Mouse (Mus musculus) lung, postnatal 36 days (tissue): ENCODE measurements at regions not wholly inside any gene's neighbourhood (a gene's known extent, or its start where the extent isn't known, plus 50 kb on each side); places are given as distances from the start of the nearest gene placed in this dataset.

Experiments
- DNase-seq: peaks from one replicate; pipeline ENCODE4 v3.0.0; 2022; ENCODE audit warnings: mixed read lengths

DNA sequence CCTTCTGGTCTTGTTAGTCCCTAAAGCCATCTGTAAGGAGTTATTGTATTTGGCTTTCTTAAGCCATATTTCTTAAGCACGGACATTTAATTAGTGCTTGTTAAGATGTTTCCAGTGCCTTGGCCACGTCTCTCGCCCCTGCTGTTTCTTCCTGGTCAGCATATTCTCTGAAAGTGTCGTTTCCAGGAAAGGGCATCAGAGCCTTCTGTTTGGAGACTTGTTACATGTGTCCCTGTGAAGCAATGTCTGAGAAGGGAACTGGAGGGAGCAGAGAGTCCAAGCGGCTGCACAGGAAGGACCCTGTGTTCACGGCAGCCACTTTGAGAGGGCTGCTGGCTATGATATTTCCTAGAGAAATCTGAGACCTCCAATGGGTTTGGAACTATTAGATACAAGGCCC is 320.7 kb downstream of the Mtx2 start:
- DNase-seq: no peak

DNA sequence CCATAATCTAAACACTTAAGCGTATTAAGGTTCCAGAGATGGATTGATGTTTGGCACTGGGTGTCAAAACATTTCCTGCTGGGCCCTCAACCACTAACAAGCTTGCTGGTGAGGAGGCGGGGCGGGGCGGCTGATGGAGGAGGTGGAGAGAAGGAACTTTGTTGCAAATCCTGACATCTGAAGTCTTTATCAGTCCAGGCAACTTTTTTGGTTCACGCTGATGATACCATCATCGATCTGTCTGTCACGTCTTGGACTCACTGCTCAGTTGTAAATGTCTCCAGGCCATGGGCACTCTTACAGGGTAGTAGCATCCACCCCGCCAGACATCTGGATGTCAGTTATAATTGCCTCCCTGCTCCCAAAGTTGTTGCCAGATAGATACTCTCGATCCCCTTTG is 321.8 kb downstream of the Mtx2 start:
- DNase-seq: peak; percentile 13

DNA sequence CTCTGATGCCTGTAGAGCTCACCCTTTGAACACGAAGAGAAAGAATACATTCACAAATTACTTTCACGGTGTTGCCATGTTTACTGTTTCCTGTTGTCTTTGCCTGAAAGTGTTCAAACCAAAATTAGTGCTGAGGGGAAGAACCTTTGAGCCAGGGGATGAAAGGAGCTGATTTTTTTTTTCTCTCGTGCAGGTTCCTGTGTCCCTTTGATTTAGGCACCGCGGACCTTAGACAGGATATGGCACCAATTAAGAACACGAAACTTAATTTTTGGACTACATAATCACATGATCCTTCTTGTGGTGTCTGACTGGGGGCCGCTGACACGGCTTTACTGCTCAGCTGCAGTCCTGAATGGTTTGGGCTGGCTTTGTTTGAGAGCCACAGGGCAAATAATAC is 322.4 kb downstream of the Mtx2 start:
- DNase-seq: no peak

DNA sequence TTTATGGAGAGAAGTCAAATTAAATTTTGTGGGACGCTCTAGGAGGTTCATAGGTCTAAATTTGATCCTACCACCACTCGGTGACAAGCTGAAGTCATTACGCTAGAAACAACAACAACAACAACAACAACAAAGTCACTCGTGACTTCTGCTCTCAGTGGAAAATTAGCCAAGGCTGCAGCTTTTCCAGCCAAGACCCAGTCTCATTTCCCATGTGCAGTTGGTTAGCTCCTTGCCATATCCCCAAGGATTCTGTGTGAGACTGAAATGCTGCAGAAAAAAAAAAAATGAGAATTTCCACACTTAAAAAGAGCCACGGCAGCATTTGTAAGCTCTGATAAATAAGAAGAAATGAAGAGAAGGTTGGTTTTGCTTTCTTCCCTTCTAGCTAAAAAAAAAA is 323.4 kb downstream of the Mtx2 start:
- no peak for DNase-seq

DNA sequence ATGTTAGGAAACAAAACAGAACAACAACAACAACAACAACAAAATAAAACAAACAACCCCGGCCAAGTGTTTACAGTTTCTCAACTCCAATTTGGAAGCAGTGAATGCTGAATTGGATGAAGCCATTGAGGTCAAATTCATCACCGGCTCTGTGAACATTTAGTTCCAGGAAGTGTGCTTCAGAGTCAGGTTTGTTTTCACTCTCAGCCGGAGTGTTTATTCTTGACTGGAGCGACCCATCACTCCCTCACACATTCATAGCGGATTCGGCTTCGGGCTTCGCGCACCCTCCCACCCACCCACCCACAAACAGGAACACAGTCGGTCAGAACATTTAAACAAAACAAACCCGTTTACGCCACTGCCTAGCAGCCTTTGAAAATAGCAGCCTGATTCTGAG is 324.0 kb downstream of the Mtx2 start:
- DNase-seq: peak; percentile 56

DNA sequence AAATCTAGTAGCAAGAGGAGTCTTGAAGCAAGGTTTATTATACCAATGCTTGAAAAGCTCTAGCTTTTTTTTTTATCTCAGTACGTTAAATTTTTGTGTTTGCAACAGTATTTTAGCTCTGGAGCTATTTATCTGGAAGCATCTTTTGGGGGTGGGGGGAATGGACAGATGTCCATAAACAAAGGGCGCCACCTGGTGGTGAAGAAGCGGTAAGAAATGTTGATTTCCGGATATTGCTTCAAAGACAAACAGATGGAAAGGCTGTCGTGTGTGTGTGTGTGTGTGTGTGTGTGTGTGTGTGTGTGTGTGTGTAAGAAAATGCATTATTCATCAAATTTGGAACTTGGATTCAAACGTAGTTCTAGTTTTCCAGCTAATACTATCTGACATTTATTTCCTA is 325.4 kb downstream of the Mtx2 start:
- peak; percentile 62 for DNase-seq

DNA sequence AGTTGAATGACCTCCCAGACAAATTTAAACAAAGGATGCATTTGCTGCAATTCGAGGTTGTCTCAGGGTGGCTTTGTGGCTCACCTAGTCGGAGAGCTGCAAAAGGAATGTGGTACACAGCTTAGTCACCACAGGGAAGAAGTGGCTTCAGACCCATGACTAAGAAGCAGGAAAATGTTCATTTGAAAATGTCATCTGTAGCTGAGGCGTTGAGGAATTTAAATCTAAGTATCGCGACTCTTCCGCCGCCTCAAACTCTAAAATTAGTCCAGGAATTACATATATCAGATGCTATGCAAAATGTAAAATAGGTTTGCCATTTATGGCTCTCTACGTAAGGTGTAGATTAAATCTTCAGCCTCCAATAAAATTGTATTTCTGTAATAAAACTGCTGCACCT is 325.9 kb downstream of the Mtx2 start:
- no peak for DNase-seq

DNA sequence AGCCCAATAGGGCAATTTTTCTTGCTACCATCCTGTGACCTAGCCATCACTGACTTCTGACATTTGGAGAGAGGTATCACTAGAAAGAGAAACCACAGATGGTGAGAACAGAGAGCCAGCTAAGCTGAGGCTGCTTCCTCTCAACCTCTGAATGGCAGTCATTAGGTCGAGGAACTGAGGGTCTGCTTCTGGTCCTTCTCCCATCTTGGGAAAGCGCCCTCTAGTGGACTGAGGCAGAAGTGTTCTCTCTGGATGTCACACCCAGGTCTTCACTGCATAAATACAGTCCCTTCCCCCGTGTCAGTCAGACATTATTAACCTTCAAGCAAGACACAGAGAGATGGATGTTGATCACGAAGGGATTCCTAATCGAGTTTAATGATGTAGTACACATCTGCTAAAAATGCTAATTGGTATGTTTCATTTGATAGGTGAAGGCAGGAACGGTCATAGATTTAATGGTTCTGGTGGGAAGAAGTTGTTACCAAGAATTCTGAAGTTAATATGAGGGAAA is 326.9 kb downstream of the Mtx2 start:
- DNase-seq: peak; percentile 41

DNA sequence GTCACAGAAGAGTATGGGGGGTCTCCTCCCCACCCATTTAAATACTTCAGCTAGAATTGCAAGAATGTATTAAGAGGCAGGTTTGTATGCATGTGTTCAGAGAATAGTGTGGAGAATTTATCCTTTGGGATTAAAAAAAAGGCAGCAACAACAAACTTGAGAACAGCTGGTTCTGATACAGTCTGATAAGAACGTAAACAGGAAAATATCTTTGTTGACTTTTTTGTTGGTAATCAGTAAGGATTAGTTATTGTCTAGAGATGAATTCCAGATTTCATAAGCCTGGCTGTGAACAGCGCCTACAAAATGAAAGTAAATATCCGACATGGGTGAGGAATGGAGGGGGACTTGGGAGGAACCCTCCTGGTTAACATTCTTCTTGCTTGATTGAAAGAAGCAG is 328.8 kb downstream of the Mtx2 start:
- no peak for DNase-seq

DNA sequence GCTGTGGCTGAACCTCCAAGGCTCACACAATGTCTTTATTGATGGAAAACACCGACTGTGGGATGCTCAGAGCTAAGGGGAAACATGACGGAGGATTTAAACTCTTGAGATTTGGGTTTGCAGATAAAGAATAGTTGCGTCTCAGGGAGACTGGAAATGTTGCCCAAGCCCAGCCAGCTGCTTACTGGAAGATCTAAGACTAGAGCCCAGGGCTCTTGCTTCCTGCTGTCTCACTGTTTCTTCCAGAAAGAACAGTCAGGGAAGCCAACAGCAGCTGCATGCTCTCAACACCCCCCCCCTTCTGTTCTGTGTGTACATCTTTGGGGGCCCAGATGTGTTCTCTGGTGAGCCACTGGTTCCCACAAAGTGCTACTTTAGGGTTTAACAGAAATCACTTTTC is 333.0 kb downstream of the Mtx2 start:
- peak; percentile 23 for DNase-seq

DNA sequence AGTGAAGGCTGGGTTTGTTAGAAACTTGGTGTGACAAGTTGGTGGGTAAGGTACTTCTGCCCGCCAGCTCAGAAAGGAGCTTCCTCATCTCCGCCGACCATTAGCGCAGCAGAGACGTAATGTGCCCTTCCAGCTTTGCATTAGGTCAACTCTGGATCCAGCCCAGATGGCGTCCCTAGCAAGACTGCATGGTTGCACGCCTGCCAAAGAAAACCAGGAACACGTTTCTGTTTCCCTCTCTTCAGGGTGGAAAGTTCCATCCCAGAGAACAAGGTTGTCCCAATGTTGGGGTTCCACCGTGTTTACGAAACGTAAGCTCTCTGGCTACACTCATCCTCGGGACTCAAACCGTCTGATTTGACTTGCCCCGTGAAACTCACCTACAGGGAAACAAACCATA is 335.5 kb downstream of the Mtx2 start:
- no peak for DNase-seq

DNA sequence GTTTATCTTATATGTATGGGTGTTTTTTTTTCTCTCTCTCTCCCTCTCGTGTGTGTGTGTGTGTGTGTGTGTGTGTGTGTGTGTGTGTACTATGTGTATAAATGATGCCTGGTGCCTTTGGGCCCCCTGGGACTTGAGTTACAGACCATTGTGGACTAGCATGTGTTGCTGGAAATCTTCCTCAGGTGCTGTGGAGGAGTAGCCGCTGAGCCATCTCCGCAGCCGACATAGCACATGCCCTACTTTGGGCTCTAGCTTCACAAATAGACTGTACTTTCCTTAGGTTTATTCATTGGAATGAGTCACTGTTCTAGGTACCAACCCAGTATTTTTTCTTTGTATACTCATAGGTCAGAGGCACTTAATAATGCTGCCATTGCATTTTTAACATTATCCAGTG is 339.4 kb downstream of the Mtx2 start:
- DNase-seq: no peak

DNA sequence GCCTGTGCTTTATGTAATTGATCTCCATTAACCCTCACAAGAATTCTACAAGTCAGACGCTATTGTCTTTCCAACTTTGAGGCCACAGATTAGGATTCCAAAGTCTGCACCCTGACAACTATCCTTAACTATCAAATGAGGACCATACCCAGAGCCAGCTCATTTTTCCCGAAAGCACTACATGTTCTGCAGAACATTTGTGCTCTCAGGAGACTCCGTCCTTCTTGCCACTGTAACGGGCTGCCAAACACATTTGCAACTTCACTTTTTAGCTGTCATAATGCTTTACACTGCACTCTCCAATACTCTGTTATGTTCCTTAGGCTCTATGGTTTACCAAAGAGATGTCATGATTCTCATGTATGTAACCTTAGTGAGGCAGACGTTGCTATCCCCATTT is 350.7 kb downstream of the Mtx2 start:
- no peak for DNase-seq

DNA sequence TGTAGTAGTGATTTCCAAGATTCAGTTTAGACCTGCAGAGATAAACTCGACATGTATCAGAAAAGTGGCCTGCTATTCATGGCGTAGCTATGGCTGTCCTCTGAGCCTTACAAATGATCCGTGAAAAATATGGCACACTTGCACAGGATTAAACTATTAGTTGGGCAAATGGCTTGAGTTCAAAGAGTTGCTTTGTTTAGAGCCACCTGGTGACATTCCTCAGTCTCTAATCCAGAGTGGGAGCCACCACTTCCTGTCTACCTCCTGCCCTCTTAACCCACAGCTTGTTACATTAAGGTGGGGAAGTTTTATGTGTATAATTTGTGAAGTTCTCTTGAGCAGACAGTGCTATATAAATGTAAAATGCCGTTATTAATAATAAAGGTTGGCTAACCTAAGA is 357.7 kb downstream of the Mtx2 start:
- DNase-seq: no peak

DNA sequence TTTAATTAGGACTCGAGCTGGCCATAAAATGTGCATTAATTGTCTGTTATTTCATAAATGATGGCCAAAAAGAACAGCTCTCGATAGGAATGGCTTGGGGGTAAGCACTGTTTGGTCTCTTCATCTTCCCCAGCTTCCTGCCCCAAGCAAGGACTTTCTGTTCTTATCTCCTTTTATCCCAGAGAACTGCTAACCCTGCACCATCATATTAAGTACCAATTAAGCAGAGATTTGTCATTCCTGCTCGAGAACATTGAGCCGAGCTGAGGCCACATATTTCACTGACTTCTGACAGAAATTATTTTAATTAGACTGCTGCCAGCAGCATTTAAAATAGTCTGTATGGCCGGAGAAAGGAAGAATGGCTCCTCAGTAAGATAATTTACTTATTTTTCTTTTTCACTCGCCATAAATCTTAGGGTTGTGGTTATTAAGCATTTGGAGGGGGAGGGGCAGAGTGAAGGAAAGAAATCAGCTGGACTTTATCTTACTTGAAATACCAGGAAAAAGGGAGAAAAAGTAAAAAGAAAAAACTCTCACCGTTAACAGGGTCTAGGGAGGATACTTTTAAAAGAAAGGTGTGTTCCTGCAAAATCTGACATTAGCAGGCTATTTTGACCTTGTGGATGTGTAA is 377.1 kb downstream of the Mtx2 start:
- no peak for DNase-seq

DNA sequence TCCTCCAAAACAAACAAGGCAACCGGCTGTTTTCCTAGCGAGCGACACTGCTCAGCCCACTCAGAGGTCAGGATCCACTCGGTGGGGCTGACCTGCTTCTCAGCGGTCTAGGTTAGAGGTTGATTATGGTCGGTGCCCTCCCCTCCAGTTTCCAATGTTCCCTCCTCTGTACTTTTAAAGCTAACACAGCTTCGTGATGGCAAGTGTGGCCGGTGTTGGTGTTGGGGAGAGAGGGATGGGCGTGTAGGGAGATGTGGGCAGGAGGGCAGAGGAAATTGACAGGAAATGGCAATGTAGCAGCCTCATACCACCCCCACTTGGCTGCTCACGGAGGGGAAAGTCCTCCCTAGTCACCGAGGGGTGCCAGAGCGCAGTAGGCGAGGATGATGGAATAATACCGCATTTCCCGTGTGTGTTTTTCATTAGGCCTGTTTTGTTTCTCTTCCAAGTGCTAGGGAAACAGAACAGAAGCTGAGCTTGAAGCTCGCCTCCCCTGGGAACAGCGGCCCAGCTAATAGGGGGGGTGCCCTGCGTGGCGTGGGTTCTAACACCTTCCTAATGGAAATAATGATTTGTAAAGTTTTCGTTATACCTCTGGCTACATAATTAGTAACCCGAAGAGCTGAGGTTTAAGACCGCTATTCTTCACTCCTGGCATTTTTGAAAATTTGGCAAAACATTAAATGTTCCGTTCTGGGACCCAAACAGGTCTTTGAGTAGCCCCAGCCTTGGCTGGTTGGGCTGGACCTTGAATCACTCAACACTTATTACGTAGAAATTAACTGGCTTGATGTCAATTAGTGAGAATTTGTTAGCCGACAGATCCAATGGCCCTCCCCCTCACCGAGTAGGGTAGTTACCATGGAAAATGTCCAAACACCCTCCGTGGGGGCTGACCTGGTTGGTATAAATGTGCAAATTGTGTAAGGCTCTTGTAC is 383.5 kb downstream of the Mtx2 start:
- DNase-seq: peak; percentile 10

DNA sequence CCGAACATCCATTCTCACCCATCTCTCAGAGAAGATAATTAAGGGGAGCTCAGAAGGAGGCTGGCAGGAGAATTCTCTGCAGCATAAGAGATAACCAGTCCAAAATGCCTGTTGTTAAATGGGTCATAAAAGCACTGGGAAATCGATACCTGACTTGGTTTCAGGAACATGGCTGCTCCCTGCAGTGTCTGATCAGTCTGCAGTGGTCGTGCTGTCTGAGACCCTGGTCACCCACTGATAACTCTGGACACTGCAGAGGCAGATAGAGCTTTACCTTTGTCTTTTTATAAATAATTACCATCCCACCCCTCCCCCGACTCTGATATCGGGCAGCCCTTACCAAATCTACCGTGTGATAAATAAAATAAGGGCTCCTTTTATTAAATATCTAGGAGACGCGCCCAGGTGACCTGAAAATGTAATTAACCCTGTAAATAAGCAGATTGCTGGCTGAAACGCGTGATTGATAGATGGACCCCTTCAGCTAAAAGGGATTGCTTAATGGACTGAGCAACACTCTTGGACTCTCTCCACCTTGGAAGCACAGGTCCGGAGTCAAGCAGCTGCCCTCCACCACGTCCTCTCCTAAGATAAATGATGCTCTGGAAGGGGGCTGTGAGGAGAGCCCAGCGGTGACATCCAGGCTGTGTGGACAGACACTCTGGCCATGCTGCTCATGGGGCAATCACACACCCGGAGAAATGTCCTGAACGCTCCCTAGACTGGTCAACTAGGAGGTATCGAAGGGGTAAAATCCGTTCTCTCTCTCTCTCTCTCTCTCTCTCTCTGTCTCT is 384.4 kb downstream of the Mtx2 start:
- DNase-seq: no peak

DNA sequence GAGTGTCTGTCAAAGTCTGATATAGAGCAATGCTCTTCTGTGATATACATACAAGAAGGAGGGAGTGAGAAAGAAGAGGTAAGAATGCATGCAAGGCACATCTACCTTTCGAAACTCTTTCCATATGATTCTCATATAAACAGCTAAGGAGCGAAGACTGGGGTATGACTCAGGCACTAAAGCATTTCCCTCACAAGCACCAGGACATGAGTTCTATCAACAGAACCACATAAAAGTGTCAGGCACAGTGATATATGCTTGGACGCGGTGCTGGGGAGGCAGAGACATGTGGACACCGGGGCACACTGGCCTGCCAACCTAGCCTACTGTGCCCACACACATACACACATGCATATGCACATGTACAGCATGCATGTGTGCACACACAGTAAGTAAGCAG is 391.3 kb downstream of the Mtx2 start:
- DNase-seq: no peak

DNA sequence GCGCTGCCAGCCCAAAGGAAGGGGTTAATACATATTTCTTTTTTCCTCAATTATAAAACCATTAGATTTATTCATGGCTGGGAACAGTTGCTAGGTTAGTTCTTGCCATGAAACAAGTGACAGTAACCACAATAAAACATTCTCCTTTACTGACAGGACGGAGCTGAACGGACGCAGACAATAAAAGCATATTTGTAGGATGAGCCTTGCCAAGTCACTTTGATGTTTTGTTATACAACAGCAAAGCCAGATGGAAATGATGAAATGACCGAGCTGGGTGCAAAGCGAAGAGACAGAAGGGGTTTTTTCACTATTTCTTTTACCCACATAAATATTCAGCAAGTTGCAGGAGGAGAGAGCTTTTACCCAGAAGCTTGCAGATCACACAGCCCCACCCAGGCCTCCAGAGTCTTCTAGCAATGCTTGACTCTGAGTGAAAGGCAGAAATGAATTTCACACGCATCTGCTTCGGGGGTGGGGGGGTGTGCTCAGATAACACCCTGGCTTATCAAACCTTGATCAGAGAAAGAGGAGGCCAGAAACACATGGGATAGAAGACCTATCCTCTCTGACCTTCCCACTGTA is 395.3 kb downstream of the Mtx2 start:
- DNase-seq: peak; percentile 13

DNA sequence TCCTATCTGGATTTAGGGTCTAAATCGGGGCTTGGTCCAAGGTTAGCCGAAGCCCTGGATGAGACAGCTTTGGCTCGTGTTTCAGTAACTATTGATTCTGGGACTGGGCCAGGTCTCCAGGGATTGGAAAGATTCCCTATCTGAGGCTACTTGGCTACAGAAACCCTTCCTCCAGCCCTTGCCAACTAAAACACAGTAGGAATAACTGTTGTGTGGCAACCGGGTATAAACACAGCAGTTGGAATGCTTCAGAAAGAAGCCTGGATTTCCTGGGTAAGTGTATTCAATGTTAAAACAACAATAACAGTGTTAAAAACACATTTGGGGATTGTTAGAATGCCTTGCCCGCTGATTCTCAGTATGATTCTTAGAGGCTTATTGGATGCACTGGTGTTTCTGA is 398.8 kb downstream of the Mtx2 start:
- DNase-seq: peak; percentile 75

DNA sequence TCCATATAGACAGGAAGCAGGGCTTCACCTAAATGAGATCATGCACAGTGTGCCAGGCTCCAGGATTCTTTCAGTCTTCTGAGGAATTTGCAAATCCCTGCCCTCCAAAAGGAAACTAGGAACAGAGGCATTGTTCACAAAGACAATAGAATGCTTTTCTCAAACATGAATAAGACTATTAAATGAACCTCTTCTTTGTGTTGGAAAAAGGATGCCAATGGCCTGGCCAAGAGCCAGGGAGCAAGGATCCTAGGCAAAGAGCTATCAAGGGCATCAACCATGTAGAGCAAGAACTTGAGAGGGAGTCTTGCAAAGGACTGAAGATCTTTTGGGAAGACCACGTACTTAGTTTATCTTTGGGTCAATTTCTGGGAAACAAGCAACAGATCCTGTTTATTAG is 415.4 kb downstream of the Mtx2 start:
- no peak for DNase-seq

DNA sequence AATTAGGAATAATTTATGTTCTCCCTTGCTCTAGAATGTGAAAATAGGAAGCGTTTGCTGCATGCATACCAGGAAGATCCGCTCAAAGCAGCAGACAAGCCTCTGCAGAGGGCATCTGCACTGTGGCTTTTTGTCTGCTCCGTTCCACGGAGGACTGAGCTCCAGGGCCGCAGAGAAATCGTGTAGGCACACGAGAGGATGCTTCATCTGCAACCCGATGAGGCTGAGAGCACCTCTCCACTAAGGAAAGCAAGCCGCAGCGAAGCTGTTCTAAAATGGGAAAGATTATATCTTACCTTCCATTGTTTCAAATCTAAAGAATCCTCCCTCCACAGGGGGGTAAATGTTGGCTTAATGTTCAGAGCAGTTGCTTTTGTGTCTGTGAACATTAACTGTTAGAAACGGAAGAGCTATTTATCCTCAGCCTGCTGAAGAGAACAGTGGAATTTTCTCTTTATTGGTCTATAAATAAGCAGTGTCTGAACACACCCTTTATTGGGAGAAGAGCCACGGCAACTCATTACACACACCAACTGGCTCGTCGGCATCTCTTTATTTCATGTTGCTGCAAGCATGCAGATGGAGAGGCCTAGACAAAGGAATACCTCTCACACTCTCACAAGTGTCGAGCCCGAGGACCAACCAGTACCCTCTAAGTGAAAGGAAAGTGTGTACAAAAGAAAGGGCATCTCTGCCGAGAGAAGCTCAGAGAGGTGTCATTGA is 414.6 kb upstream of the Hnrnpa3 start:
- peak; percentile 21 for DNase-seq
